Mouse (Mus musculus) MEL (cell line): ENCODE results near the gene Selenom. TPM values are rescaled to one million over a fixed set of nuclear protein-coding genes. Genes with fewer than 3 reads are reported as not detected.

ENCODE experiments used
- DNase-seq: peaks from one replicate; pipeline ENCODE4 v3.0.0; 2011; ENCODE audit warnings: low read depth, low spot score
- H3K27ac ChIP-seq: 2 replicates; pipeline ENCODE4 v1.5.1; 2012; ENCODE audit warnings: low read depth, mild to moderate bottlenecking, control low read depth, low read length, moderate library complexity; ENCODE audit not compliant: control insufficient read depth
- H3K27me3 ChIP-seq, 2 experiments: fragments of 150-350 bp in 1 of 2; sonication (generic) in 1 of 2; 2 replicates each; pipeline ENCODE4 v1.6.1; 2012; ENCODE audit warnings: low read length in 2 of 2, mild to moderate bottlenecking in 2 of 2, improper control_type of control experiment in 1 of 2, moderate library complexity in 1 of 2; ENCODE audit not compliant: insufficient read depth in 2 of 2, control insufficient read depth in 1 of 2
- H3K36me3 ChIP-seq, 2 experiments: 2 replicates each; pipeline ENCODE4 v1.6.1; 2012 to 2014; ENCODE audit warnings: low read length in 2 of 2, improper control_type of control experiment in 1 of 2, inconsistent platforms in 1 of 2, mild to moderate bottlenecking in 1 of 2; ENCODE audit not compliant: insufficient read depth in 2 of 2, control insufficient read depth in 1 of 2
- H3K4me1 ChIP-seq, 2 experiments: fragments of 150-350 bp in 1 of 2; sonication (generic) in 1 of 2; 2 replicates each; pipeline ENCODE4 v1.6.1; 2012; ENCODE audit warnings: low read length in 2 of 2, improper control_type of control experiment in 1 of 2, mild to moderate bottlenecking in 1 of 2; ENCODE audit not compliant: insufficient read depth in 2 of 2, control insufficient read depth in 1 of 2
- H3K4me3 ChIP-seq, 2 experiments: fragments of 150-350 bp in 1 of 2; sonication (generic) in 1 of 2; 2 replicates each; pipeline ENCODE4 v1.5.1; 2012; ENCODE audit warnings: low read depth in 2 of 2, low read length in 2 of 2, mild to moderate bottlenecking in 2 of 2, moderate library complexity in 2 of 2, control low read depth in 1 of 2, improper control_type of control experiment in 1 of 2; ENCODE audit not compliant: control insufficient read depth in 1 of 2, insufficient read depth in 1 of 2
- H3K79me2 ChIP-seq: 2 replicates; pipeline ENCODE4 v1.6.1; 2012; ENCODE audit warnings: mild to moderate bottlenecking, low read length, moderate library complexity; ENCODE audit not compliant: control insufficient read depth, poor library complexity, insufficient read depth
- H3K9ac ChIP-seq: 2 replicates; pipeline ENCODE4 v1.6.1; 2012; ENCODE audit warnings: low read depth, mild to moderate bottlenecking, control low read depth, low read length, moderate library complexity; ENCODE audit not compliant: control insufficient read depth, poor library complexity, severe bottlenecking
- H3K9me3 ChIP-seq: fragments of 150-350 bp; sonication (generic); replicated peaks from 2 replicates; pipeline ENCODE4 v1.6.1; 2012; ENCODE audit warnings: mild to moderate bottlenecking, low read length, improper control_type of control experiment, moderate library complexity; ENCODE audit not compliant: insufficient read depth
- BHLHE40 ChIP-seq: IDR thresholded peaks from 2 replicates; pipeline ENCODE4 v1.6.1; 2012; ENCODE audit warnings: low read depth, mild to moderate bottlenecking, inconsistent platforms, low read length, improper control_type of control experiment, borderline replicate concordance
- CHD2 ChIP-seq: IDR thresholded peaks from 2 replicates; pipeline ENCODE4 v1.6.1; 2011; ENCODE audit warnings: low read length, improper control_type of control experiment
- CTCF ChIP-seq, 3 experiments: IDR thresholded peaks in 2 of 3; conservative IDR thresholded peaks in 1 of 3; 2 replicates each; pipeline ENCODE4 v1.5.1; 2011 to 2012; ENCODE audit warnings: low read length in 3 of 3, low read depth in 2 of 3, mild to moderate bottlenecking in 2 of 3, improper control_type of control experiment in 1 of 3, inconsistent platforms in 1 of 3, mixed read lengths in 1 of 3, moderate library complexity in 1 of 3; ENCODE audit not compliant: control insufficient read depth in 1 of 3, insufficient read depth in 1 of 3, poor library complexity in 1 of 3, severe bottlenecking in 1 of 3
- EP300 ChIP-seq, 2 experiments: IDR thresholded peaks; 2 replicates each; pipeline ENCODE4 v1.6.1; 2011; ENCODE audit warnings: improper control_type of control experiment in 2 of 2, low read length in 2 of 2, low read depth in 1 of 2, mild to moderate bottlenecking in 1 of 2
- ETS1 ChIP-seq: IDR thresholded peaks from 2 replicates; pipeline ENCODE4 v1.6.1; 2012; ENCODE audit warnings: low read depth, mild to moderate bottlenecking, inconsistent platforms, low read length, improper control_type of control experiment, moderate library complexity
- GABPA ChIP-seq: IDR thresholded peaks from 2 replicates; pipeline ENCODE4 v1.6.1; 2012; ENCODE audit warnings: low read depth, mild to moderate bottlenecking, inconsistent platforms, low read length, improper control_type of control experiment, moderate library complexity
- HCFC1 ChIP-seq: IDR thresholded peaks from 2 replicates; pipeline ENCODE4 v1.6.1; 2012; ENCODE audit warnings: low read depth, mild to moderate bottlenecking, inconsistent platforms, low read length, improper control_type of control experiment, moderate library complexity
- JUND ChIP-seq: IDR thresholded peaks from 2 replicates; pipeline ENCODE4 v1.6.1; 2011; ENCODE audit warnings: low read depth, mild to moderate bottlenecking, improper control_type of control experiment, low read length
- KAT2A ChIP-seq: conservative IDR thresholded peaks from 2 replicates; pipeline ENCODE4 v1.6.1; 2012; ENCODE audit warnings: low read depth, low read length, improper control_type of control experiment, inconsistent platforms
- MAFK ChIP-seq: IDR thresholded peaks from 2 replicates; pipeline ENCODE4 v1.6.1; 2011; ENCODE audit warnings: low read depth, mild to moderate bottlenecking, low read length, improper control_type of control experiment, borderline replicate concordance
- MAX ChIP-seq: IDR thresholded peaks from 2 replicates; pipeline ENCODE4 v1.6.1; 2011; ENCODE audit warnings: low read length, improper control_type of control experiment
- MAZ ChIP-seq: IDR thresholded peaks from 2 replicates; pipeline ENCODE4 v1.6.1; 2012; ENCODE audit warnings: low read depth, mild to moderate bottlenecking, inconsistent platforms, low read length, improper control_type of control experiment
- MEF2A ChIP-seq: IDR thresholded peaks from 2 replicates; pipeline ENCODE4 v1.6.1; 2014; ENCODE audit warnings: low read depth, mild to moderate bottlenecking, inconsistent platforms, low read length, improper control_type of control experiment; ENCODE audit not compliant: poor library complexity, insufficient replicate concordance, severe bottlenecking; ENCODE audit errors: extremely low read depth
- MXI1 ChIP-seq: IDR thresholded peaks from 2 replicates; pipeline ENCODE4 v1.6.1; 2011; ENCODE audit warnings: mild to moderate bottlenecking, low read depth, low read length, improper control_type of control experiment
- MYB ChIP-seq: IDR thresholded peaks from 2 replicates; pipeline ENCODE4 v1.6.1; 2011; ENCODE audit warnings: mild to moderate bottlenecking, low read depth, low read length, improper control_type of control experiment
- POLR2A ChIP-seq, 2 experiments: IDR thresholded peaks; 2 replicates each; pipeline ENCODE4 v1.6.1; 2011 to 2012; ENCODE audit warnings: low read length in 2 of 2, mild to moderate bottlenecking in 2 of 2, control low read depth in 1 of 2, improper control_type of control experiment in 1 of 2, low read depth in 1 of 2, moderate library complexity in 1 of 2; ENCODE audit not compliant: control insufficient read depth in 1 of 2, insufficient read depth in 1 of 2, poor library complexity in 1 of 2
- POLR2AphosphoS2 ChIP-seq: IDR thresholded peaks from 2 replicates; pipeline ENCODE4 v1.6.1; 2011; ENCODE audit warnings: low read length, improper control_type of control experiment
- POLR2AphosphoS5 ChIP-seq: IDR thresholded peaks from 2 replicates; pipeline ENCODE4 v1.6.1; 2012; ENCODE audit warnings: low read depth, borderline replicate concordance, mild to moderate bottlenecking, inconsistent platforms, low read length, moderate library complexity, mixed read lengths
- RAD21 ChIP-seq: IDR thresholded peaks from 2 replicates; pipeline ENCODE4 v1.6.1; 2011; ENCODE audit warnings: mild to moderate bottlenecking, low read depth, low read length, improper control_type of control experiment
- RCOR1 ChIP-seq: IDR thresholded peaks from 2 replicates; pipeline ENCODE4 v1.6.1; 2012; ENCODE audit warnings: low read depth, mild to moderate bottlenecking, inconsistent platforms, low read length, improper control_type of control experiment
- SIN3A ChIP-seq: IDR thresholded peaks from 2 replicates; pipeline ENCODE4 v1.6.1; 2012; ENCODE audit warnings: low read length, improper control_type of control experiment, inconsistent platforms
- SMC3 ChIP-seq: IDR thresholded peaks from 2 replicates; pipeline ENCODE4 v1.6.1; 2011; ENCODE audit warnings: low read depth, low read length, improper control_type of control experiment
- TBP ChIP-seq: IDR thresholded peaks from 2 replicates; pipeline ENCODE4 v1.8.0; 2011; ENCODE audit warnings: low read depth, low read length, improper control_type of control experiment
- TCF12 ChIP-seq: IDR thresholded peaks from 2 replicates; pipeline ENCODE4 v1.6.1; 2014; ENCODE audit warnings: low read depth, mild to moderate bottlenecking, inconsistent platforms, low read length, improper control_type of control experiment, moderate library complexity
- UBTF ChIP-seq: IDR thresholded peaks from 2 replicates; pipeline ENCODE4 v1.6.1; 2012; ENCODE audit warnings: low read depth, mild to moderate bottlenecking, inconsistent platforms, low read length, improper control_type of control experiment, moderate library complexity, borderline replicate concordance; ENCODE audit not compliant: insufficient read depth
- USF1 ChIP-seq: IDR thresholded peaks from 2 replicates; pipeline ENCODE4 v1.6.1; 2014; ENCODE audit warnings: low read depth, mild to moderate bottlenecking, inconsistent platforms, low read length, improper control_type of control experiment, moderate library complexity
- USF2 ChIP-seq, 2 experiments: IDR thresholded peaks; 2 replicates each; pipeline ENCODE4 v1.6.1; 2011 to 2012; ENCODE audit warnings: improper control_type of control experiment in 2 of 2, low read length in 2 of 2, borderline replicate concordance in 1 of 2, inconsistent platforms in 1 of 2, low read depth in 1 of 2, mild to moderate bottlenecking in 1 of 2; ENCODE audit not compliant: insufficient read depth in 1 of 2
- ZKSCAN1 ChIP-seq: IDR thresholded peaks from 2 replicates; pipeline ENCODE4 v1.6.1; 2012; ENCODE audit warnings: low read depth, mild to moderate bottlenecking, inconsistent platforms, low read length, improper control_type of control experiment, moderate library complexity
- ZNF384 ChIP-seq: IDR thresholded peaks from 2 replicates; pipeline ENCODE4 v1.6.1; 2012; ENCODE audit warnings: low read depth, mild to moderate bottlenecking, inconsistent platforms, low read length, improper control_type of control experiment
- polyA plus RNA-seq, 2 experiments: library from polyadenylated mRNA; stranded (reverse) in 1 of 2; unstranded in 1 of 2; fragments of >175 nt in 1 of 2; fragments of >200 nt in 1 of 2; gene quantifications; 2 replicates each; pipeline versions ENCODE4 v1.2.1 to v1.2.4; 2012; ENCODE audit warnings: low replicate concordance in 2 of 2, low read depth in 1 of 2; ENCODE audit not compliant: insufficient read length in 2 of 2, insufficient read depth in 1 of 2, missing spikeins in 1 of 2
- total RNA-seq: library from RNA; depleted of rRNA; stranded (reverse); fragments of 300-350 nt; gene quantifications from 2 replicates; pipeline ENCODE4 v1.2.3, GENCODE M21; 2012

The Selenom gene
- total and polyA plus RNA-seq, 3 experiments: 29.5 to 35.4 TPM; not detected in 1

GRCm38 (mm10) chr11:3554976-3555375 lies 40.5 kb downstream of the Selenom start:
- DNase-seq: no peak
- H3K4me3 ChIP-seq: no peak overlapping the region
- H3K27me3 ChIP-seq: peaks cover 0 to 2% of the 10 kb centered on the region in 2 experiments; a peak in 2 of 4 replicates
- H3K9ac ChIP-seq: no peak overlapping the region
- H3K9me3 ChIP-seq: no peaks in the 10 kb centered on the region
- H3K36me3 ChIP-seq: no peaks in the 10 kb centered on the region; a peak in 2 of 4 replicates
- no peaks in the 10 kb centered on the region; a peak in 1 of 4 replicates for H3K4me1 ChIP-seq
- H3K79me2 ChIP-seq: no peaks in the 10 kb centered on the region
- H3K27ac ChIP-seq: no peak overlapping the region
- no peak for TF ChIP-seq MXI1
- TF ChIP-seq TCF12: no peak
- no peak for TF ChIP-seq BHLHE40
- no peak for TF ChIP-seq UBTF
- no peak for TF ChIP-seq HCFC1
- TF ChIP-seq SMC3: no peak
- TF ChIP-seq RAD21: no peak
- no peak for TF ChIP-seq MYB
- TF ChIP-seq RCOR1: no peak
- no peak for TF ChIP-seq CTCF (IDR thresholded peaks at IDR 0.05 in 2 of 3, conservative IDR thresholded peaks at IDR 0.05 in 1 of 3; ENCODE audit: control insufficient read depth in 1 of 3, insufficient read depth in 1 of 3, low read depth in 2 of 3, low read length in 3 of 3, poor library complexity in 1 of 3, severe bottlenecking in 1 of 3)
- TF ChIP-seq SIN3A: no peak
- TF ChIP-seq POLR2AphosphoS5: no peak
- no peak for TF ChIP-seq USF2 (IDR thresholded peaks at IDR 0.05; ENCODE audit: borderline replicate concordance in 1 of 2, insufficient read depth in 1 of 2, low read depth in 1 of 2, low read length in 2 of 2)
- no peak for TF ChIP-seq TBP
- TF ChIP-seq POLR2A (IDR thresholded peaks at IDR 0.05; ENCODE audit: control insufficient read depth in 1 of 2, insufficient read depth in 1 of 2, low read depth in 1 of 2, low read length in 2 of 2, poor library complexity in 1 of 2): no peak
- no peak for TF ChIP-seq MAFK
- no peak for TF ChIP-seq MEF2A

GRCm38 (mm10) chr11:3557852-3558251 lies 43.4 kb downstream of the Selenom start:
- peaks cover 0 to 3% of the 10 kb centered on the region in 2 experiments; a peak in 2 of 4 replicates for H3K27me3 ChIP-seq
- DNase-seq: peak; percentile 42
- H3K4me1 ChIP-seq: peaks cover 0 to 5% of the 10 kb centered on the region in 2 experiments; a peak in 1 of 4 replicates
- no peak overlapping the region for H3K27ac ChIP-seq
- no peaks in the 10 kb centered on the region for H3K79me2 ChIP-seq
- H3K9ac ChIP-seq: no peak overlapping the region
- H3K4me3 ChIP-seq: no peak overlapping the region
- H3K36me3 ChIP-seq: no peaks in the 10 kb centered on the region; a peak in 2 of 4 replicates
- no peaks in the 10 kb centered on the region for H3K9me3 ChIP-seq
- no peak for TF ChIP-seq SMC3
- no peak for TF ChIP-seq JUND
- TF ChIP-seq KAT2A: no peak
- TF ChIP-seq ZNF384: no peak
- TF ChIP-seq MYB: no peak
- TF ChIP-seq CTCF (IDR thresholded peaks at IDR 0.05 in 2 of 3, conservative IDR thresholded peaks at IDR 0.05 in 1 of 3; ENCODE audit: control insufficient read depth in 1 of 3, insufficient read depth in 1 of 3, low read depth in 2 of 3, low read length in 3 of 3, poor library complexity in 1 of 3, severe bottlenecking in 1 of 3): no peak
- peak; percentile 69; the same call in 1 of the 2 replicates for TF ChIP-seq ETS1
- no peak for TF ChIP-seq USF2 (IDR thresholded peaks at IDR 0.05; ENCODE audit: borderline replicate concordance in 1 of 2, insufficient read depth in 1 of 2, low read depth in 1 of 2, low read length in 2 of 2)
- TF ChIP-seq TCF12: peak; percentile 17; the same call in 1 of the 2 replicates
- TF ChIP-seq GABPA: no peak
- TF ChIP-seq BHLHE40: 0 out of 2 replicates have a peak, but pooled peaks have one; percentile 44
- TF ChIP-seq MAX: peak; percentile 68; the same call in 1 of the 2 replicates
- no peak for TF ChIP-seq ZKSCAN1
- no peak for TF ChIP-seq MEF2A
- TF ChIP-seq SIN3A: peak; percentile 31; the same call in 1 of the 2 replicates
- no peak for TF ChIP-seq POLR2AphosphoS2
- peak; percentile 61; the same call in 1 of the 2 replicates for TF ChIP-seq MXI1
- no peak for TF ChIP-seq CHD2
- TF ChIP-seq POLR2AphosphoS5: no peak
- TF ChIP-seq EP300 (IDR thresholded peaks at IDR 0.05; ENCODE audit: low read depth in 1 of 2, low read length in 2 of 2): peak; percentile 26 to 29; a peak in 2 of 4 replicates
- TF ChIP-seq MAFK: no peak
- TF ChIP-seq MAZ: no peak
- no peak for TF ChIP-seq HCFC1
- no peak for TF ChIP-seq USF1
